Mouse (Mus musculus) cerebellum, postnatal 10 days (tissue): ENCODE data around the gene Nek1.

Experiments
- DNase-seq, 2 experiments: peaks; one replicate each; pipeline ENCODE4 v3.0.0; 2021; ENCODE audit warnings: mixed read lengths in 2 of 2

The Nek1 gene

GRCm38 (mm10) chr8:61161461-61162185, 168.6 kb downstream of the Nek1 start:
- no peak for DNase-seq

- DNase-seq = no peak
Measured at GRCm38 (mm10) chr8:61162186-61162566, 169.2 kb downstream of the Nek1 start.

GRCm38 (mm10) chr8:61171546-61171945, 178.6 kb downstream of the Nek1 start:
- DNase-seq = no peak

- DNase-seq = no peak
Measured at GRCm38 (mm10) chr8:61173921-61174492, 181.0 kb downstream of the Nek1 start.

GRCm38 (mm10) chr8:61175876-61176275, 182.9 kb downstream of the Nek1 start:
- DNase-seq = no peak

- no peak for DNase-seq
Measured at GRCm38 (mm10) chr8:61177680-61178593, 184.9 kb downstream of the Nek1 start.

- no peak for DNase-seq
Measured at GRCm38 (mm10) chr8:61178594-61179140, 185.7 kb downstream of the Nek1 start.
